Mouse (Mus musculus) stomach, embryonic 15.5 days (tissue): ENCODE measurements around the gene Nolc1. TPM values are rescaled to one million over a fixed set of nuclear protein-coding genes. Genes with fewer than 3 reads are reported as not detected.
A peak's percentile ranks its signal among the peaks of the same experiment; 100 is the strongest.

Experiments
- ATAC-seq: fragments of 200-750 bp; cut with Nextera tagmentation; 2 replicates; pipeline ENCODE4 v1.8.0; 2017; ENCODE audit warnings: low read depth, moderate number of reproducible peaks, moderate TSS enrichment; ENCODE audit not compliant: insufficient read depth, low FRiP score
- H3K27ac ChIP-seq: fragments of 300-500 bp; sonication (generic); 2 replicates; pipeline ENCODE4 v1.5.1; 2015; ENCODE audit warnings: mild to moderate bottlenecking, inconsistent platforms
- H3K27me3 ChIP-seq: fragments of 300-500 bp; sonication (generic); replicated peaks from 2 replicates; pipeline ENCODE4 v1.6.1; 2015; ENCODE audit warnings: inconsistent platforms
- H3K36me3 ChIP-seq: fragments of 300-500 bp; sonication (generic); 2 replicates; pipeline ENCODE4 v1.6.1; 2015; ENCODE audit warnings: inconsistent platforms
- H3K4me1 ChIP-seq: fragments of 300-500 bp; sonication (generic); 2 replicates; pipeline ENCODE4 v1.6.1; 2015; ENCODE audit warnings: inconsistent platforms
- H3K4me2 ChIP-seq: fragments of 300-500 bp; sonication (generic); 2 replicates; pipeline ENCODE4 v1.6.1; 2015; ENCODE audit warnings: mild to moderate bottlenecking, inconsistent platforms
- H3K4me3 ChIP-seq: fragments of 300-500 bp; sonication (generic); replicated peaks from 2 replicates; pipeline ENCODE4 v1.5.1; 2015; ENCODE audit warnings: inconsistent platforms
- H3K9ac ChIP-seq: fragments of 300-500 bp; sonication (generic); 2 replicates; pipeline ENCODE4 v1.6.1; 2015; ENCODE audit warnings: inconsistent platforms
- H3K9me3 ChIP-seq: fragments of 300-500 bp; sonication (generic); 2 replicates; pipeline ENCODE4 v1.6.1; 2016; ENCODE audit warnings: inconsistent platforms
- WGBS: fragments of 180-500 bp; shearing (Covaris S2); methylation state at CpG from one replicate; pipeline ENCODE4 v1.1.7; 2015; 5-methylcytosine and 5-hydroxymethylcytosine counted together
- polyA plus RNA-seq: library from polyadenylated mRNA; unstranded; fragments of >200 nt; fragmentation: Nextera tagmentation; extraction: Ambion mirVana; gene quantifications from 2 replicates; pipeline ENCODE4 v1.2.1, GENCODE M21; 2015

Nolc1 gene
- 79.3 and 89.8 TPM in 2 replicates for polyA plus RNA-seq

- Histone ChIP-seq H3K9ac (peak within 1 kb of the TSS; percentile 62), H3K27ac (peak within 1 kb of the TSS; percentile 74), H3K4me1 (peaks cover 7% of the 10 kb centered on the region), H3K9me3 (no peaks in the 10 kb centered on the region), H3K4me3 (peak within 1 kb of the TSS; percentile 78), H3K4me2 (peak within 1 kb of the TSS; percentile 73), H3K36me3 (peaks cover 50% of the 10 kb centered on the region), H3K27me3 (no peaks in the 10 kb centered on the region)
- under 1% methylated on average over 66 of the region's 66 CpGs for WGBS
- peak; percentile 95 for ATAC-seq
Measured at GRCm38 (mm10) chr19:46075616-46076607, at the start of gene Nolc1. Nolc1 (plus strand) TSS chr19:46075863.

GRCm38 (mm10) chr19:46026567-46026966, 49.1 kb upstream of the Nolc1 start:
- no peak overlapping the region for H3K27ac ChIP-seq
- H3K9ac ChIP-seq: no peak overlapping the region
- 63% methylated on average over 8 of the region's 8 CpGs for WGBS
- no peak overlapping the region for H3K4me3 ChIP-seq
- no peak overlapping the region for H3K4me2 ChIP-seq
- ATAC-seq: peak; percentile 11; the same call in 1 of the 2 replicates
- no peaks in the 10 kb centered on the region for H3K9me3 ChIP-seq
- H3K4me1 ChIP-seq: 0 out of 2 replicates have a peak, but pooled peaks cover 4% of the 10 kb centered on the region
- H3K36me3 ChIP-seq: 0 out of 2 replicates have a peak, but pooled peaks cover 7% of the 10 kb centered on the region
- no peaks in the 10 kb centered on the region for H3K27me3 ChIP-seq

GRCm38 (mm10) chr19:46028747-46029320, 46.8 kb upstream of the Nolc1 start:
- H3K9me3 ChIP-seq: no peaks in the 10 kb centered on the region
- H3K4me1 ChIP-seq: 0 out of 2 replicates have a peak, but pooled peaks cover 4% of the 10 kb centered on the region
- peaks cover 28% of the 10 kb centered on the region for H3K36me3 ChIP-seq
- 68% methylated on average over 11 of the region's 11 CpGs for WGBS
- no peak for ATAC-seq
- H3K4me3 ChIP-seq: no peak overlapping the region
- no peak overlapping the region for H3K4me2 ChIP-seq
- no peaks in the 10 kb centered on the region for H3K27me3 ChIP-seq
- no peak overlapping the region for H3K9ac ChIP-seq
- H3K27ac ChIP-seq: no peak overlapping the region

- H3K36me3 ChIP-seq: peaks cover 36% of the 10 kb centered on the region
Measured at GRCm38 (mm10) chr19:46029652-46030051, 46.0 kb upstream of the Nolc1 start.

GRCm38 (mm10) chr19:46030196-46030983, 45.3 kb upstream of the Nolc1 start:
- 92% methylated on average over 10 of the region's 10 CpGs for WGBS
- Histone ChIP-seq H3K27me3 (no peaks in the 10 kb centered on the region), H3K27ac (no peak overlapping the region), H3K9ac (no peak overlapping the region), H3K4me3 (no peak overlapping the region), H3K9me3 (no peaks in the 10 kb centered on the region), H3K36me3 (peaks cover 44% of the 10 kb centered on the region), H3K4me2 (no peak overlapping the region), H3K4me1 (0 out of 2 replicates have a peak, but pooled peaks cover 4% of the 10 kb centered on the region)
- no peak for ATAC-seq

More at GRCm38 (mm10) chr19:46029652-46030051, 46.0 kb upstream of the Nolc1 start:
- no peak overlapping the region for H3K9ac ChIP-seq
- H3K9me3 ChIP-seq: no peaks in the 10 kb centered on the region
- H3K4me3 ChIP-seq: no peak overlapping the region
- H3K27me3 ChIP-seq: no peaks in the 10 kb centered on the region
- H3K4me1 ChIP-seq: 0 out of 2 replicates have a peak, but pooled peaks cover 4% of the 10 kb centered on the region
- H3K27ac ChIP-seq: no peak overlapping the region
- no peak overlapping the region for H3K4me2 ChIP-seq
- no peak for ATAC-seq
- 71% methylated on average over 1 of the region's 1 CpGs for WGBS

- Histone ChIP-seq H3K4me1 (peaks cover 4% of the 10 kb centered on the region), H3K36me3 (peaks cover 56% of the 10 kb centered on the region), H3K4me3 (no peak overlapping the region), H3K9ac (no peak overlapping the region), H3K4me2 (no peak overlapping the region), H3K9me3 (no peaks in the 10 kb centered on the region), H3K27ac (no peak overlapping the region), H3K27me3 (no peaks in the 10 kb centered on the region)
- no peak for ATAC-seq
- 74% methylated on average over 9 of the region's 9 CpGs for WGBS
Measured at GRCm38 (mm10) chr19:46031689-46032432, 43.8 kb upstream of the Nolc1 start.

- Histone ChIP-seq H3K36me3 (peaks cover 58% of the 10 kb centered on the region), H3K9ac (no peak overlapping the region), H3K27me3 (no peaks in the 10 kb centered on the region), H3K4me2 (no peak overlapping the region), H3K4me1 (peaks cover 15% of the 10 kb centered on the region), H3K4me3 (no peak overlapping the region), H3K27ac (no peak overlapping the region), H3K9me3 (no peaks in the 10 kb centered on the region)
- 86% methylated on average over 26 of the region's 26 CpGs for WGBS
- ATAC-seq: no peak
Measured at GRCm38 (mm10) chr19:46032731-46033510, 42.7 kb upstream of the Nolc1 start.

GRCm38 (mm10) chr19:46033911-46034310, 41.8 kb upstream of the Nolc1 start:
- WGBS: 93% methylated on average over 11 of the region's 11 CpGs
- Histone ChIP-seq H3K9ac (no peak overlapping the region), H3K36me3 (peaks cover 58% of the 10 kb centered on the region), H3K4me1 (peaks cover 19% of the 10 kb centered on the region), H3K4me2 (no peak overlapping the region), H3K27me3 (no peaks in the 10 kb centered on the region), H3K27ac (no peak overlapping the region), H3K9me3 (no peaks in the 10 kb centered on the region), H3K4me3 (no peak overlapping the region)
- no peak for ATAC-seq

GRCm38 (mm10) chr19:46035971-46036370, 39.7 kb upstream of the Nolc1 start:
- no peaks in the 10 kb centered on the region for H3K27me3 ChIP-seq
- WGBS: 85% methylated on average over 13 of the region's 13 CpGs
- H3K4me2 ChIP-seq: no peak overlapping the region
- no peak overlapping the region for H3K4me3 ChIP-seq
- no peak overlapping the region for H3K9ac ChIP-seq
- H3K4me1 ChIP-seq: peaks cover 29% of the 10 kb centered on the region
- H3K27ac ChIP-seq: no peak overlapping the region
- ATAC-seq: no peak
- peaks cover 54% of the 10 kb centered on the region for H3K36me3 ChIP-seq
- H3K9me3 ChIP-seq: no peaks in the 10 kb centered on the region

GRCm38 (mm10) chr19:46036477-46037242, 39.0 kb upstream of the Nolc1 start:
- peak overlapping the region; percentile 74 for H3K4me3 ChIP-seq
- H3K4me2 ChIP-seq: peak overlapping the region; percentile 90
- H3K4me1 ChIP-seq: peaks cover 35% of the 10 kb centered on the region
- no peaks in the 10 kb centered on the region for H3K27me3 ChIP-seq
- H3K36me3 ChIP-seq: peaks cover 51% of the 10 kb centered on the region
- WGBS: 65% methylated on average over 13 of the region's 13 CpGs
- ATAC-seq: no peak
- no peaks in the 10 kb centered on the region for H3K9me3 ChIP-seq
- H3K27ac ChIP-seq: peak overlapping the region; percentile 89; the same call in 1 of the 2 replicates
- no peak overlapping the region for H3K9ac ChIP-seq
